Mouse (Mus musculus): ENCODE results near the gene Ywhag.

Gene Ywhag

DNA sequence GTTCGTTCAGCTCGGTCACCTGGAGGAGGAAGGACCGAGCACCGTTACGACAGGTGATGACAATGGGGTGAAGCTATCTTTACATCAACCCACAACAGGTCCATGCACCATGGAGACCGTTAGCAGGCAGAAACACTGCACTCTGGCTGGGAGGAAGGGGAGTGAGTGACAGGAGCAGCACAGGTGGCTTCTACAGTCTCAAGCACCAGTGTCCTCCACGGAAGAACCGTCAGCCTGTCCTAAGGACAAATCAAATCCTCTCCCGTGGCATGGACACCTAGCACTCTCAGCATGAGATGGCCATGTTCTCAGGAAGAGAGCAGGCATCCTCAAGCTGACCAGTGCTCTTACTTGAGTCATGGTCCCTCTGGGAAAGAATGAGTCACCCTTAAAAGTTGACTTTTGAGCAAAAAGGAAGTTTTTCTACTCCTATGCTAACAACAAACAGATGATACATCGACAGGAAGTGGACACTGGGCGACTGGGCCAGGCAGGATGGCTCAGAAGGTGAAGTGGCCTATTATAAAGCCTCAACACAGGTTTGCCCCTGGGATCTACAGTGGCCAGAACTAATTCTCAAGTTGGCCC lies 22.7 kb downstream of the Ywhag start:
- no peak for DNase-seq (ENCODE audit: low spot score)

DNA sequence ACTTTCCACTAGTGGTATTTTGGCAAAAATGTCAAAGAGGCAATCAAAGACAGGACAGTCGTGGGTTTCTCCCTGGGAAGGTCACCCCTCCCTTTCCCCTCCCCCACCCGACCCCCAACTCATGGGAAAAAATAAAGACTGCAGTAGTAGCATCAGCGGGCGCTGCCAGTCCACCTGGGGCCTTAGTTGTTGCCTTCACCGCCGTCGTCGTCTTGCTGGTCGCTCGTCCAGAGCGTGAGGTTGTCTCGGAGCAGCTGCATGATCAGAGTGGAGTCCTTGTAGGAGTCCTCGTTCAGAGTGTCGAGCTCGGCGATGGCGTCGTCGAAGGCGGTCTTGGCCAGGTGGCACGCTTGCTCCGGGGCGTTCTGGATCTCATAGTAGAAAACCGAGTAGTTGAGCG lies 23.6 kb downstream of the Ywhag start:
- no peak for DNase-seq (ENCODE audit: low spot score)

GRCm38 (mm10) chr5:135909646-135910045 lies 24.8 kb downstream of the Ywhag start:
- DNase-seq (ENCODE audit: low spot score): no peak

GRCm38 (mm10) chr5:135908989-135909388 lies 25.4 kb downstream of the Ywhag start:
- DNase-seq (ENCODE audit: low spot score): no peak

DNA sequence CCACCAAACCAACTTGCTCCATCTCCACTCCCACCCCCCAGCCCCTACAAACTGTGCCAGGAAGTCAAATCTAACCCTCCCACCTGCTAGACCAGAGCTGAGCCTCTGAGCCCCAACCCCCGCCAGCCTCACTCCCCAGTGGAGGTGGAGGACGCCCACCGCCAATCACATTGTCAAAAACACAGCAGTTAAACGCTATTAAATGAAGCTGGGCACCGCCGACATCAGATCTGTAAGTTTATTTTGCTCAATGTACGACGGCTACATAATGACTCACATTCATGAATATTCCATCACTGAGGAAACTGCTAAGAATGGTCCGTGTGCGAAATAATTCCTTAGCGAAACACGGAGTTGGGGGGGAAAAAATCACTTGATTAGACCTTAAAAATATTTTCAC lies 26.2 kb downstream of the Ywhag start:
- no peak for DNase-seq (ENCODE audit: low spot score)

DNA sequence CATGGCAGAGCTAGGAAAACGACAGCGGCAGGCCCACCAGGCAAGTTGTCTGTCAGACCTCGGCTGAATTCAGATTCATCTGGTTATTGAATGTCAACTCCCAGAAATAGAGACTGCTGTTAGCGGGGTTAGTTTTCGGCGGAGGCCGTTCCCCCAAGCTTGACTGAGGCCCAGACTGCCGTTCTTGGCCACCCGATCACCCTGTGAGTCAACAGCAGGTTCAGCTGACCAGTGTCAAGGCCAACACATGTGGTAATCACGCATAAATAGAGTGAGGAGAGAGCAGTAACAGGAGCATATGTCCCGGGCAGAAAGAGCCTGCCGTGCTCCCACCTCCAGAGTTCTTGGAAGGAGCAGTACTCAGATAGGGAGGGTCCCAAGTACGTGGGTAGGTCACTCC lies 27.2 kb downstream of the Ywhag start:
- DNase-seq (ENCODE audit: low spot score): no peak

GRCm38 (mm10) chr5:135906846-135907245 lies 27.6 kb downstream of the Ywhag start:
- DNase-seq (ENCODE audit: low spot score): no peak

DNA sequence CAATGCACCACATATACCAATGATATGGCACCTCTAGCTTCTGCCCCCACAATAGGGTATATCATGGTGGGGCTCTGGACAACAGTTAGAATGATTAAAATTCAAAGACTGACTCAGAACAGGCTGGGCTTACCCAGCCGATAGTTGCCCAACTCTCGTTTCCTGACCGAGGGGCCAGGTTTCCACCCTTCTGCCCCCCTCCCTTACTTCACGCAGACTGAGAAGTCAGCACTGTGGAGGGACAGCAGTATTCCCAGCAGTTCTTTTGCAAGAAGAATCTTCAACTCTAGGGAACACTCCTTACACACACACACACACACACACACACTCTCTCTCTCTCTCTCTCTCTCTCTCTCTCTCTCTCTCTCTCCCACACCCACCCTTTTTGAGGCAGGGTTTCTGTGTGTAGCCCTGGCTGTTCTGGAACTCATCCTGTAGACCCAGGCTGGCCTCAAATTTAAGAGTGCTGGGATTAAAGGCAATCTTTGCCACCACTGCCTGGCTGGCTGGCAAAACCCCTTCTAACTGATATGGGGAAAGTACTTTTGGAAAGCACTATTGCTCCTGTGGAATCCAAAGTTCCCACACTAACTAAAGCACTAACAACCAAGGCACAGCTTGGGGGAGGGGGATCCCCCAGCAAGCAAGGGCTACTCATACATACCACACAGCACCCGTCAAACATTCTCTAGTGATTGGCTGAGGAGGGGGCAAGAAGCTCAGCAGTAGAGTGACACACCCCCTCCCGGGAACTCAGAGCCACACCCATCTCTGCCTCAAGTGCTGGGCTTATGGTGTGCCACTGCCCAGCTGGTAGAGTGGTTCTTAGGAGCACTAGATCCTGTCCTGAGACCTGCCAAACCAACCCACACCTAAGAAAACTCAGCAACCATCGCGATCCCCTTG lies 28.8 kb downstream of the Ywhag start:
- DNase-seq (ENCODE audit: low spot score): no peak

GRCm38 (mm10) chr5:135904259-135904658 lies 30.2 kb downstream of the Ywhag start:
- no peak for DNase-seq (ENCODE audit: low spot score)

DNA sequence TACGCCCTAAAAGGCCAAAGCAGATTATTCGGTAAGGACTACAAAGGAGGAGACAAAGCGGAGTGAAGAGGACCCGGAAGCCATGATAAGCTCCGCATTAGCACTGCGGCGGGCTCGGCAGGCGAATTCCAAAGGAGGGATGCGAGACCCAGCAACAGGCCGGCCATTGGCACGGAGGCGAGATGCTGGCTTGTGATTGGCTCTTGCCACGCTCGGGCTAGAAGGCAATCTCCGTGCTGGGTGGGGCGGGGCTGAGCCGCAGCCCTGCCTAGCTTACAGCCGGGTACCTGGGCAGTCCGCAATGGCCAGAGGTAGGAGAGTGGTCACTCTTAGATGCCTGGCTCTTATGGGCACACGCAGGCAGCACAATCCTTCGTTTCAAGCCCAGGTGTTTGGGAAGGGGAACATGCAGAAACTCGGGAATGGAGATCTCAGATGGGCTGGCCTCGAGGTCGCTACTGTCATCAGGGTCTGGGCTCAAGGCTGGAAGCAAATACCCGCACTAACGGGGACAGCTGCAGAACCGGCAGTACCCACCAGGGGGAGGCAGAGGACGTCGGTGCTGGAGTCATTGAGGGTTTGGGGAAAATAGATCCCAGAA lies 30.8 kb downstream of the Ywhag start:
- peak; percentile 96 for DNase-seq (ENCODE audit: low spot score)

DNA sequence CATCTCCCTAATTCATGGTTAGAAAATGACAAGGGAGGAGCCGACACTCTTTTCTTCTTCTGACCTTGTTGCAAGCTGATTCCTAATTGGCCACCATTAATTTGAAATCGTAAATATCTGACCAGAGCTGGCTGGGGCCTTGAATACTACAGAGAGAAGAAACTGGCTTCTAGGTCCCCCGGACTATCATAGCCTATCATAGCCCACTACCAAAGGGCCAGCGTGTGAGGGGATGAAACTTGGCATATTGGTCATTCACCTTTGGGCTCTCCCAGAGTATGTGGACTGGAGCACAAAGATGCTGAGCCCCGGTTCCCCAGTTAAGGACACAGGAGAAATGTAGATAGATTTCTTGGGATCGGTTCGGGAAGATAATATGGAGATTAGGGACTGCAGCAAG lies 31.4 kb downstream of the Ywhag start:
- no peak for DNase-seq (ENCODE audit: low spot score)

GRCm38 (mm10) chr5:135901354-135902095 lies 32.9 kb downstream of the Ywhag start:
- peak; percentile 65 for DNase-seq (ENCODE audit: low spot score)

- no peak for DNase-seq (ENCODE audit: low spot score)
These were observed 33.7 kb downstream of the Ywhag start for GRCm38 (mm10) chr5:135900701-135901100.

- DNase-seq (ENCODE audit: low spot score): peak; percentile 62
These were observed 34.6 kb downstream of the Ywhag start for GRCm38 (mm10) chr5:135899833-135900232.

- no peak for DNase-seq (ENCODE audit: low spot score)
These were observed 35.4 kb downstream of the Ywhag start for GRCm38 (mm10) chr5:135898995-135899394.

DNA sequence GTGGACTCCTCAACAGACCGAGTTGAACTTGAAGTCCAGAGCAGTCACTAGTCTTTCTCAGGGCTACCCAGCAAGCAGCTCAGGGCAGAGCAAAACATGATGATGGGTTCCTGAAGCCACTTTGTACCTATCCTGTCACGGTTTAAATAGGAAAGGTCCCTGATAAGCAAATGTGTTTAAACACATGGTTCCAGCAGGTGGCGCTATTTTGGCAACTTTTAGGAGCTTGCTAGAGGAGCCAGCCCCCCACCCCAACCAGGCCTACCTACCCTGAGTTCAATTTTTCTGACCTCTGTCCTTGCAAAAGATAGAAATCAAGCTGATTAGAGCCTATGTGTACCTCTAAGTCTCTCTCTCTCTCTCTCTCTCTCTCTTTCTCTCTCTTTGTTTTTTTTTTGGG lies 36.4 kb downstream of the Ywhag start:
- peak; percentile 75 for DNase-seq (ENCODE audit: low spot score)

- DNase-seq (ENCODE audit: low spot score): no peak
These were observed 39.5 kb downstream of the Ywhag start for GRCm38 (mm10) chr5:135894958-135895357.

- no peak for DNase-seq (ENCODE audit: low spot score)
These were observed 41.6 kb downstream of the Ywhag start for GRCm38 (mm10) chr5:135892589-135893351.

GRCm38 (mm10) chr5:135890920-135891319 lies 43.5 kb downstream of the Ywhag start:
- no peak for DNase-seq (ENCODE audit: low spot score)

GRCm38 (mm10) chr5:135890323-135890722 lies 44.1 kb downstream of the Ywhag start:
- no peak for DNase-seq (ENCODE audit: low spot score)

GRCm38 (mm10) chr5:135888405-135889215 lies 45.8 kb downstream of the Ywhag start:
- DNase-seq (ENCODE audit: low spot score): peak; percentile 64
